ENCODE assay signal across 8 mouse cellular contexts in genomic region chr9:107675671-107676301, GRCm38 (mm10). TPM values are rescaled to one million over a fixed set of nuclear protein-coding genes. Genes with fewer than 3 reads are reported as not detected.
DNase-seq lines count a peak whose midpoint lies in the region; ATAC-seq lines count a peak whose summit lies in the region.

No protein-coding gene starts in this region.

- no peaks in the 10 kb centered on the region for H3K9me3 ChIP-seq in hindbrain, embryonic 14.5 days (ENCODE audit: control insufficient read depth, low read length)

- H3K27ac ChIP-seq in hindbrain, embryonic 14.5 days, result no peak overlapping the region

- H3K36me3 ChIP-seq in hindbrain, embryonic 14.5 days (replicated peaks; ENCODE audit: control insufficient read depth, insufficient read depth), result no peaks in the 10 kb centered on the region

- peak; percentile 63; the same call in 1 of the 2 replicates for ATAC-seq in hindbrain, embryonic 14.5 days (ENCODE audit: low FRiP score)
- peak; percentile 72 for ATAC-seq in megakaryocyte progenitor cell, adult 5-6 weeks (replicated peaks; ENCODE audit: poor library complexity)

- peak; percentile 60 for DNase-seq in MEL-GATA-1-ER (ENCODE audit: extremely low read depth, low read depth)
- DNase-seq in cerebellum, adult 8-10 months, result peak; percentile 54
- DNase-seq in frontal cortex, postnatal 25 days (ENCODE audit: low spot score in 2 of 2), result peak; percentile 48 to 54
- peak; percentile 79 for DNase-seq in hindbrain, embryonic 14.5 days (ENCODE audit: low spot score)
- peak; percentile 71 to 77 for DNase-seq in left cerebral cortex, postnatal 14 days (ENCODE audit: low spot score in 2 of 2)
- peak; percentile 70 to 85 for DNase-seq in right cerebral cortex, postnatal 10 days (ENCODE audit: low spot score in 2 of 2)
- peak; percentile 70 to 82 for DNase-seq in urinary bladder, postnatal 4 days (ENCODE audit: low spot score in 2 of 2)

- intact Hi-C loops in left cerebral cortex, postnatal 14 days (cut with DNase I), result loop anchor here (1.0 to 2.0 kb wide), 2 partner anchors 30 to 73 kb away; no protein-coding TSS in a partner anchor

- H3K4me2 ChIP-seq in hindbrain, embryonic 14.5 days (replicated peaks), result peak overlapping the region; percentile 55

- peak overlapping the region; percentile 26 for H3K4me3 ChIP-seq in hindbrain, embryonic 14.5 days (replicated peaks; ENCODE audit: low read length)

- peaks cover 33% of the 10 kb centered on the region for H3K27me3 ChIP-seq in hindbrain, embryonic 14.5 days (ENCODE audit: control insufficient read depth, insufficient read depth, low read length)

- 0 out of 2 replicates have a peak, but pooled peaks cover 3% of the 10 kb centered on the region for H3K4me1 ChIP-seq in hindbrain, embryonic 14.5 days (replicated peaks; ENCODE audit: control insufficient read depth, insufficient read depth, low read length)

- under 1% methylated on average over 39 of the region's 39 CpGs for WGBS in hindbrain, embryonic 14.5 days

- peak overlapping the region; percentile 41 for H3K9ac ChIP-seq in hindbrain, embryonic 14.5 days

RNA-seq across cellular contexts. Expression of gene Gnat1, which starts 3.7 kb away (rescaled TPM):
- polyA plus RNA-seq in hindbrain, embryonic 14.5 days (2014; fragmentation: Nextera tagmentation; extraction: Ambion mirVana), result 1.3 TPM in 2 replicates
- total RNA-seq in left cerebral cortex, postnatal 14 days (2021), result under 1 TPM; 0.42 to 0.66 TPM
- total RNA-seq in megakaryocyte progenitor cell, adult 5-6 weeks (2015), result 0.12 TPM in 1 of 2 replicates, not detected in the other
- not detected in 2 replicates for total RNA-seq in megakaryocyte progenitor cell, adult 5-6 weeks (2017)

RNA-seq across cellular contexts. Expression of gene Slc38a3, which starts 6.5 kb away (rescaled TPM):
- 48.3 and 48.5 TPM in 2 replicates for polyA plus RNA-seq in hindbrain, embryonic 14.5 days (2014; fragmentation: Nextera tagmentation; extraction: Ambion mirVana)
- 10 to 100 TPM; 79.5 to 87.1 TPM for total RNA-seq in left cerebral cortex, postnatal 14 days (2021)
- total RNA-seq in megakaryocyte progenitor cell, adult 5-6 weeks (2015), result not detected in 2 replicates
- not detected in 2 replicates for total RNA-seq in megakaryocyte progenitor cell, adult 5-6 weeks (2017)

RNA-seq across cellular contexts. Expression of gene Sema3f, which starts 34.5 kb away (rescaled TPM):
- polyA plus RNA-seq in hindbrain, embryonic 14.5 days (2014; fragmentation: Nextera tagmentation; extraction: Ambion mirVana), result 17.5 and 17.7 TPM in 2 replicates
- 10 to 100 TPM; 11.7 to 16.2 TPM for total RNA-seq in left cerebral cortex, postnatal 14 days (2021)
- not detected in 2 replicates for total RNA-seq in megakaryocyte progenitor cell, adult 5-6 weeks (2015)
- 1.00 TPM in 1 of 2 replicates, not detected in the other for total RNA-seq in megakaryocyte progenitor cell, adult 5-6 weeks (2017)

RNA-seq across cellular contexts. Expression of gene Gnai2, which starts 40.6 kb away (rescaled TPM):
- 282 and 291 TPM in 2 replicates for polyA plus RNA-seq in hindbrain, embryonic 14.5 days (2014; fragmentation: Nextera tagmentation; extraction: Ambion mirVana)
- 100 to 1,000 TPM; 205 to 220 TPM for total RNA-seq in left cerebral cortex, postnatal 14 days (2021)
- total RNA-seq in megakaryocyte progenitor cell, adult 5-6 weeks (2015), result 333 and 362 TPM in 2 replicates
- 423 and 432 TPM in 2 replicates for total RNA-seq in megakaryocyte progenitor cell, adult 5-6 weeks (2017)

Comparison
In these comparisons a context has a peak if more than half of its experiments do, and no peak if none do; other contexts are left out.
1. RNA of gene Slc38a3, which starts 6.5 kb away (total RNA-seq): 79.5 to 87.1 TPM in left cerebral cortex, postnatal 14 days; not detected in megakaryocyte progenitor cell, adult 5-6 weeks; every median in the first group is over 10 times any median in the second.
2. RNA of gene Sema3f, which starts 34.5 kb away (total RNA-seq): 11.7 to 16.2 TPM in left cerebral cortex, postnatal 14 days; 1.00 TPM in megakaryocyte progenitor cell, adult 5-6 weeks; every median in the first group is over 4 times any median in the second.
3. Peak in every context shown above with its lines, with median percentiles within 50 percentile points of each other: DNase-seq.